Mouse (Mus musculus) gastrocnemius, adult 18-20 months (tissue): ENCODE data around the gene Entpd2. TPM values are rescaled to one million over a fixed set of nuclear protein-coding genes. Genes with fewer than 3 reads are reported as not detected.
A peak's percentile ranks its signal among the peaks of the same experiment; 100 is the strongest.

ENCODE experiments used
- DNase-seq: peaks from one replicate; pipeline ENCODE4 v3.0.0; 2021; ENCODE audit warnings: low spot score
- long read RNA-seq, 2 experiments: library from polyadenylated mRNA; stranded (forward); transcript quantifications; one replicate each; pipeline ENCODE4 v2.0.0; 2021
- total RNA-seq, 2 experiments: library from RNA; stranded (reverse); gene quantifications; 2 replicates each; pipeline ENCODE4 v1.2.3; 2021

Gene Entpd2
- total RNA-seq = 1 to 10 TPM; 6.2 to 8.3 TPM
- long read RNA-seq, experiment 1, transcript Entpd2-201 (9 exons, 1,935 nt) = major isoform, 11 of 15 reads
- long read RNA-seq, experiment 1, partial matches to known transcripts = 0 of 15 reads
- long read RNA-seq, experiment 1, other reads (novel, unspliced or antisense) = 4 of 15 reads
- long read RNA-seq, experiment 2, transcript Entpd2-201 (9 exons, 1,935 nt) = major isoform, 6 of 8 reads
- long read RNA-seq, experiment 2, partial matches to known transcripts = 0 of 8 reads
- long read RNA-seq, experiment 2, other reads (novel, unspliced or antisense) = 2 of 8 reads

DNA sequence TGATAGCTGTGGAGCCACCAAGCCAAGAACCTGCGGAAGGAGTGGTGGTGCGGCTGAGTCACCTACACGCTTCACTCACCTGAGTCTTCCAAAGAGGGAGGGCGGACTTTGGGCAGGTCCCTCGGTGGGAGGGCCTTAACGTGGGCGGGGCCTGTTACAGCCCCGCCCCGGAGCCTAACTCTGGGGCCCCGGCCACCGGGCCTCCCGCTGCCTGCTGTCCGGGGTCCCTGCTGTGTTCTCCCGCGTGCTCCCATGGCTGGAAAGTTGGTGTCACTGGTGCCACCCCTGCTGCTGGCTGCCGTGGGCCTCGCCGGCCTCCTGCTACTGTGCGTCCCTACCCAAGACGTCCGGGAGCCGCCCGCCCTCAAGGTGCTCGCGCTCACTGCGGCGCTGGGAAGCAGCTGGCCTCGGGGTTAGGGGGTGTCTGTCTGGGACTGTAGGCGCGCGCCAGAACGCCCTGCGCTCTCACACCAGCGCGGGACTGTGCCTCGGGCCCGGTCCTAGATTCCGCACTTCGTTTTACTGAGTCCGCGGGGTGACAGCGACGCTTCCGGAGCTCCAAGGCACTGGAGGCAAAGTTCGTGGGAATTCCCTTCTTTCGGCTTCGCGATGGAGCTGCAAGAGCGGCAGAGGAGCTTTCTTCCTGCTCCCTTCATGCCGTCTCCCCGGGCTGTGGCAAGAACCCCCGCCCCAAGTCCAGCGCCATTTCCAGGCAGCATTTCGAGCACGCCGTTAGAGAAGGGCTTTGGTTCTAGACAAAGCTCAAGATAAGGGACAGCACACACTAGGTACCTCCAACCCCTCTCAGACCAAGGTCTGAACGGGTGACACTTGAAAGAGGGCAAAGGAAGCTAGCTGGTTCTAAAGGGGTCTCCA lies at the start of gene Entpd2:
Gene Entpd2, plus strand, starts transcription at position 154 of the 876 bp plus-strand sequence.
- DNase-seq = peak; percentile 39

DNA sequence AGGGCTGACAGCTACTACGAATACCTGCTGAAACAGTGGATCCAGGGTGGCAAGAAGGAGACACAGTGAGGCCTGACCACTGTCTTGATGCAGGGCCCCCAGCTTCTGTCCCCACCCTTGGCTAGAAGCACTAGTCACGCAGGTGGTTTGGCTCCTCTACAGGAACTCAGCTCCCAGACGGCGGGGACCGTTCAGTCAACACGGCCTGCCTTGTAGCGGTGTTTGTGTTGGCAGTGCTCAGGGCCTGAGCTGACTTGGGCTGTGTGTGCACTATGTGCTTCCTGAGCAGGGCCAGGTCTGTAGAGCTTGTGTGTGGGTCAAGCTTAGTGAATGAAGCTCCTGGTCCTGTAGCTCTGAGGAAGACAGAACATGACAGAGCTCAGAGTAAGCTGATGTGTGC lies 47.5 kb upstream of the Entpd2 start:
- DNase-seq = no peak

DNA sequence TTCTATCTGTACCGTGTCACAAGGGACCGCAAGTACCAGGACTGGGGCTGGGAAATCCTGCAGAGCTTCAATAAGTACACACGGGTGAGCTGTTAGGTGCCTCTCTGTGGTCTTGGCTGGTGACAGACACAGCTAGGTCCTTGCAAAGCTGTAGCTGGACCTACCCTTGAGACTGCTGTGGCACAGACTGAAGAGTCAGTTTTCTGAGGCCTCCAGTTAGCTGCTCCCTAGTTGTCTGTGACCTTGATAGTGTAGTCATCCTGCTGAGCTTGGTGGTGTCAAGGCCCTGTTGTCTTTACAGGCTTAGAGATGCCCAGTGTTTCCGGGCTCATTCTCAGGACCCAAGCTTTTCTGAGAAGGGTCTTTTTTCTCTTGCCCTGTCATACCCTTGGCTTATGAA lies 46.2 kb upstream of the Entpd2 start:
- no peak for DNase-seq

DNA sequence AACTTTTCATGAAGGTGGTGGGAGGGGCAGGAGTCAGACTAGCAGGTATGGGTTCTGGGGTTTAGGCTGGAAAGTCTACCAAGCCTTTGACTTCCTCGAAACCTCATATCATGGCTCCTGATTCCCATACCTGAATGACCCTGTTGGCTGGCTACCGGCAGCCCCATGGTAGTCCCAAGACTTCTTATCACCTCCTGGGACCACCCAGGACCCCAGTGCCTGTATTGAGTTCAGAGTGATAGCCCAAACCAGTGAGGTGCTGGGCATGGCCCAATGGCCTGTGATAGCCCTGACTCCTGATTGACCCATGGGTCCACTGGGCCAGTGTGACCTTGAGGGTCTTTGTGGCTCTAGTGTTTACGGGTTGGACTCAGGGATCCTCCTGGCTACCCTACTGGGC lies 45.0 kb upstream of the Entpd2 start:
- DNase-seq = no peak

DNA sequence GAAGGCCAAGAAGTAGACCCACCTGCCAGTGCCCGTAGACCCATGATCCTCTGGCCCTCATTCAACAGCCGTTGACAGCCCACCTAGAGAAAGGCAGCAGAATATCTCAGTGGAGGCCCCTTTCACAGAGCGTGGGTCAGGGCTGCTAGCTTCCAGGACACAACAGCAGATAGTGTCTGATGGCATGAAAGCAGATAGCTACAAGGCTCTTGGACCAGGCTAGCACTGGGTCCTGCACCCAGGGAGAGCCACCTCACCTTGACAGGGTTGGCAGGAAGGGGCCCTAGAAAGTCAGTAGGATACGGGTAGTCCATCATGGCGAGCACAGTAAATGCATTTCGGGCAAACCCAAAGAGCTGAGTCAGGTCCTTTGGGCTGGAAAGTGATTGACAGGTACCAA lies 41.5 kb upstream of the Entpd2 start:
- no peak for DNase-seq

DNA sequence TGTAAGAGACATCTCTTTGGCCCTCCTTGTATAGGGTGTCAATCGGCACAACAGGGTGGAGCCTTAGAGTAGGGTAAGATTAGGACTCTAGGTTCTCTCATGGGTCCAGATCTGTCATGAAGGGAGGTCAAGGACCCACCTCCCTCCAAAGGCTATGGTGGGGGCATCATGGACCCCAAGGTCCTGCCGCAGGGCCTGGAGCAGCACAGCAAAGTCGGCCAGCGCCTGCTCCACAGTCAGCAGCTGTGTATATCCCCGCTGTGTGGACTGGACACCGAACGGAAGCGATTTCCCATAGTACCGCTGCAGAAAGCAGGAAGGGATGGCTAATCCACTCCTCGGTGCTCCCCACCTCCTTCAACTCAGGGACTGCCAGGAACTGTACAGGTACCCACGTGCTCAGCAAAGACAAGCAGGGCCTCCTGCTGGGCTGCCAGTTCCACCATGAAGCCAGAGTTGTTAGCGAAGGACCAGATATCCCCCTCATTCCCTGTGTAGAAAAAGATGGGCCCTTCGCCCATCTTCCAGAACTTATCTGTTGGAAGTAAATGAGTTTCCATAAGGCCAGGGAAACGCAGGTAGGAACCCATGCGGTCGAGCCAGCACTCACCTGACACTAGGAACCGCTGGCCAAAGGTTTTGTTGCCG lies 40.1 kb upstream of the Entpd2 start:
- DNase-seq = no peak

DNA sequence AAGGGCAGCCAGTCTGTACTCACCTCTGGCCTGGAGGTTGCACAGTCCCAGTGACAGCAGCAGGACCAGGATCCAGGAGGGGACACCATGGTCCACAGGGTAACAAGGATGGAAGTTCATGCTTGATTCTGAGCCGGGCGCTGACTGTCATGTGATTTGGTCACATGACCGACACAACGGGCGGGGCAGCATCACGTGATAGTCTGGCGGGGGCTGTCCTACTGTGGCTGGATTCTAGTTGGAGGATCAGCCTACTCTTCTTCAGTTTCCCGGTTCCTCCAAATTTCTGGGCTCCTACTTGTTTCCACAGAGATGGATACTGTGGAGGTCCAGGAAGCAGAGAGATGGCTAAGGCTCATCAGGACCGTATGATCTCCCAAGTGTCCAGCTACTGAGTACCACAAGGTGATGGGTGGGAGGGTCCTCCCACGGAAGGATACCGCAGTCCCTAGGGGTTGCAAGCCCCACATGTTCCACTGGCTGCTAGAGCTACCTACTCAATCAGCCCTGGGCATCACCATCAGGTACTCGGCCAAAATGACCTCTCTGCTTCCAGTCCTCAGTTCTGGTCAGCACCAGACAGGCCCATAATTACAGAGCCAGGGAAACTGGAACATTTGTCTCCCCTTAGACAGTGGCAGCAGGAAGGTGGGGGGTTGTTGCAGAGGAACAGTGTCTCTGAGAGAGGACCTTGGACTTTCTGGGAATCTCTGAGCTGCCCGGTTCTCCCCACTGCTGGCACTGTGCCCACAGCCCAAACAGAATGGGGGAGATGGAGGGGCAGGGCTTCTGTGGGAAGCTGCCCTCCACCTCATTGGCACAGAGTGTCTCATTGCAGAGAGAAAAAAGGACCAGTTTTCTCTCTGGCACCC lies 39.2 kb upstream of the Entpd2 start, which contains the start of gene Dpp7:
Gene Dpp7, minus strand, starts transcription at position 152 of the 872 bp plus-strand sequence.
- peak; percentile 89 for DNase-seq

DNA sequence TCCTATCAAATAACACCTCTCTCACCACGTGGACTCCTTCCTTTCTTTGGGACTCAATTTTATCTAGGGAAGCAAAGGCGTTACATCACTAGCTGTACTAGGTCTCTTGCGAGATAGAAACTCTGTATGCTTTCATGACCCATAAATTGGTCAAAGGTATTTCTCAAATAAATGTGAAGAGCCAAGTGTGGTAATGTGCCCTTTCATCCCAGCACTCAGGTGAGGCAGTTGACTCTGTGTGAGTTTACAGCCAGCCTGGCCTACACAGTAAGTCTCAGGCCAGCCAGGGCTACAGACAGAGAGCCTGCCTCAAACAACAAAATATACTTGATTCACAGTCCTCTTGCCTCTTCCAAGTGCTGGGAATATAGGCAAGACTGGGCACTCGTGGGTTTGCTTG lies 35.8 kb upstream of the Entpd2 start:
- no peak for DNase-seq

DNA sequence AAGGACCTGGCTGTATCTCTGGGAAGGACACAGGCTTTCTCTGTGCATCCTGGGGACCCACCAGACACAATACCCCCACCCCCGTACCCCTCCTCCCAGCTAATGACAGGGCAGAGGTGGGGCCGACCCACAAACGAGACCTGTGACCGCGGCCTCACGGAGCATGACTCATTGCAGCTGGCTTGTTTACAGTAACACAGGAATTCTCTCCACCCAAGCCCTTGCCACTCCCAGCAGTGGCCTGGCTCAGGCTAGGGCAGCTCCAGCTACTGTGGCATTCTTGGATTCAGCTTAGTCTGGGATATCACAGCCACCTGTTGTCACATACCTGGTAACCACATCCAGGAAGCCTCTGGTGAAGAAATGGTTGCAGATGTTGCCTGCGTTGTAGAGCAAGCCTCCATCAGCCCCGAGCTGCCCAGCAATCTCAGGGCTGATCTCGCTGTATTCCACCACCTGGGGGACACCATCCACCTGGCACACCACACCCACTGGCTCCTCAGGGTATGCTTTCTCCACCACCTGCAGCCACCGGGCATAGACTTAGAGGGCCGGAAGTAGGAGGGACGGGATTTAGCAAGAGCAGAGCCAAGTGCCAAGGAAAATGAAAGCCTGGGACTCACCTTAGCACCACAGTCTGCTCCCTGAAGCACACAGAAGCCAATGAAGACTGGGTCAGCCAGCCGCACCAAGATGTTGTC lies 32.0 kb upstream of the Entpd2 start:
- DNase-seq = no peak

DNA sequence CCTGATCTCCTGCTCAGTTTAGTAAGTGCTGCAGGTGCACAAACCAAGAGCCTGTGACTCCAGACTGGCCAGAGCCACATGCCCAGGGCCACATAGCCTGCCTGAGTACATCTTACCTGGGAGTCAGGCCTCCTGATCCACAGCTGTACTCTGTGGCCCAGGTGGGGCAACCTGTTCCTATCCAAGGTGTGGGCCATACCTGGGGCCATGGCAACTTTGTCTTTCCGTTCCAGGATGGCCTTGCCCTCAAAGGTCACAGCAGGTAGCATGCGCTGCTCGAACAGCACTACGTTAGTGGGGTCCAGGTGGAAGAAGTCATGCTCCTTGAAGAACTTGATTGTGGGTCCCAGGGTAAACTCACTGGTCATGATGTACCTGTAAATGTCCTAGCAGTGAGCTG lies 31.4 kb upstream of the Entpd2 start:
- no peak for DNase-seq

DNA sequence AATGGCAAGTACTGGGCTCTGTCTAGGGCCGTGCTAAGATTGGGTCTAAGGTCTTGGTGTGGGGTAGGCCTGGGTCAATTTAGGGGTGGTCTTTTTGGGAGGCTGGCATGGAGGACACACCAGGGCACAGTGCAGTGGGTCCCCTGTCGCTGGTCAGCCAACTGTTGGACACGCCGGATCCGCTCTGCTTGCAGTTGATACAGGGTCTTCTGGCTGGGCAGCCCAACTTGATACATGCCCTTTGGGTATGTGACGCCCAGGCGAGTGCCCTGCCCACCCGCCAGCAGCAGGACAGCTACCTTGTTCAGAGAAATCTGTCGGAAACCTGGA lies 30.9 kb upstream of the Entpd2 start:
- no peak for DNase-seq

DNA sequence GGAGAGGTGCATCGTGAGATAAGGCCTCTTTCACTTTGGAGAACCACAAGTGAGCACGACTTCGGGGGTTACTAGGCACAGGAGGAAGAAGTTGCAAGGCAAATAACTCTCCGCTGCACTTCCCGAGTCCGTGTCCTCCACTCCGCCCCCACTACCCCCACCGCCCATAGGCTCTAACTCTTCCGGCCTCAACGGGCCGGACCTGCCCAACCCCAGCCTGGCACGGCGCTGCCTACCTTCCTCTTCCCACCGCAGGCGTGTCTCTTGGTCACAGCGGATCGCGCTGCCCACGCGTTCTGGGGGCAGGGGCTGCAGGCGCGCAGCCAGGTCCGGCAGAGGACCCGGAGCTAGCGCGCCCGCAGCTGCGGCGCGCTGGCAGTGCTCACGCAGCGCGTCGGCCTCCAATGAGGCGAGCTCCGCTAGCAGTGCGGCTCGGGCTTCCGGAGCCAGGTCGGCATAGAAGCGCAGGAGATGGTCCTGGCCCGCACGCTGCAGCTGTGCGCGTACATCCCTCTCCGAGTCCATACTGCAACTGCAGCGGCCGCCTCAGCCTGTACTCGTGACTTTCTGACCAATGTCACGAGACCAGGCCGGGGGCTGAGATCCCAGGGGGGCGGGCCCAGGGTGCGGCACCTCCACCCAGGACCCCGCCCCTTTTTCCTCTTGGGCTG lies 30.4 kb upstream of the Entpd2 start, which contains the start of gene Uap1l1:
Gene Uap1l1, minus strand, starts transcription at position 592 of the 671 bp plus-strand sequence.
- peak; percentile 80 for DNase-seq

DNA sequence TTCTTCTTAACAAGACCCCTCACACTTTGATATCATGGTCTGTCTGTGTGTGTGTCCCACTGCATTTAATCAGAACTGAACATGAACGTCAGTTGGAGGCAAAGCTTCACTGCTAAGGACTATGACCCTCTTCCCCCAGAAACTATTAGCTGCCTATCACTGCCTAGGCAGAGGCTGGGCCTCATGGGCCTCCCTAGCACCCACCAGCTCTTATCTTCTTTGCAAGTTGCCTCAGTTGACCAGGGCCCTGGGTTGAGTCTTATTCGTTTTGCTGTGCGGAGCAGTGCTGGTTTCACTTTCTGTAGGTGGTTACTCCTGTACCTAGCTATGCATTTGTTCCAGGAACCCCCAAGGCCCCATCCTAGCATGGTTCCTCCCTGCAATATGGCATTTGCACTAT lies 25.7 kb upstream of the Entpd2 start:
- no peak for DNase-seq

DNA sequence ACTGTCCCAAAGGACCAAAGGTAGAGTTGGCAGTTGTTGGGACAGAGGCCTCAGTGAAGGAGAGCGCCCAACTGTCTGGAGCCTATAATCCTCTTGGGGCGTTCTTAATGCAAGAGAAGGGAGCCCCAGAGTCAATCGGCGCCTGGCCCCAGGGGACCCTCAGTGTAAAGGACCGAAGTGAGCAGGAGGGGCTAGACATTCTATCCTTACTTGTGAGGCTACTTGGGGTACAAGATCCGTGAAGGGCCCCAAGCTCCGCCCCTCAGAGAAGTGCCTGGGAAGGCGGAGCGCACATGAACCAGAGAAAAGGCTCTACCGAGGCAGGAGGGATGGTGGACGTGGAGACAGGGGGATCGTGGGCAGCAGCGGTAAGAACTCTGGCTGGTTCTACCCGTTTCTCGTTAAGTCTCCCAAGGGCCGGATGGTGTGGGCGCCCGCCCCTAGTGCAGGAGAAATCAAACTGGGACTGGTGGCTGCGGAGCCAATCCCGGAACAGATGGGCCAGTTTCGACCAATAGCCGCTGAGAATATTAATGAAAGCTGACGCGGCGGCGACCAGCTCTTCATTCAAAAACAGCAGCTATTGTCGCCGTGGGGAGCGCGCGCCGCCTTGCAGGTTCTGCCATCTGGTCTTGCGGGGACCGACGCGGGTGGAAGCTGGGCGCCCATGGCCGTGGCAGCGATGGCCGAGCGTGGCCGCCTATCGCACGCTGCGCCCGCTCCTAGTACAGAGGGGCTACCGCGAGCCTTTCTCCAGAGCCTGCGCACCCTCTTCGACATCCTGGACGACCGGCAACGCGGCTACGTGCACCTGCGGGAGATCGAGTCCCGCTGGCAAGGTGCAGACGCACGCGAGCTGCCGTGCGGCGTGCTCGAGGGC lies 23.7 kb upstream of the Entpd2 start, which contains the start of gene Sapcd2:
Gene Sapcd2, plus strand, starts transcription at position 558 of the 880 bp plus-strand sequence.
- DNase-seq = peak; percentile 82

DNA sequence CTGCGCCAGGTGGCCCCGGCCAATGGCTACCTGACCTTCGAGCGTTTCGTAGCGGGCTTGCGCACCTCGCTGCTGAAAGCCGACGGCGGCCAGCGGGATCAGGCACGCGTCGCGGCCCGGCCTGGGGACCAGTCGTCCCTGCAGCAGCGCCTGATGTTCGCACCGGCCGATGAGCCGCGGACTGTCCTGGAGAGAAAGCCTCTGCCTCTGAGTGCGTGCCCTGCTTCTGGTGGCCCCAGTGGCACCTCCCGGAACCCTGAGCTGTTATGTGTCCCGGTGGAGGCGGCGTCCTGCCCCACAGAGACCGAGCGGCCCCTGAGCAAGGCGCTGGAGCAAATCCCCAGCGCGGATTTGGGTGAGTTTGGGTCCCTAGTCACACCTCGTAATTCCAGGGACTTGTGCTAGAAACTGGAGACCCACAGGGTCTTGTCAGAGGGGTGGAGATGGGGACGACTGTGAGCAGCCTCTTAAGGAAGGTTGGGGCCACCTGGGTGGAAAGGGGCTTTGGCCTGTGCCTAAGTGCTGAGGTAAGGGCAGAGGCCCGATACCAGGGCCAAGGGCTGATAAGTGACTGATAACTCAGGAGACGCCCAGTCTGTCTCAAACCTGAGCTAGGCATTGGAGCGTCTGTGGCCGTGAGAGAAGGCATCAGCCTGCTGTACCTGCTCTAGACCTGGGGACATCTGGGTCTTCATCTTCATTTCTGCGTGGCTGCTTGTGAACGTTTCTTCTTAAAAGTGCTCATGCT lies 22.9 kb upstream of the Entpd2 start:
- no peak for DNase-seq

DNA sequence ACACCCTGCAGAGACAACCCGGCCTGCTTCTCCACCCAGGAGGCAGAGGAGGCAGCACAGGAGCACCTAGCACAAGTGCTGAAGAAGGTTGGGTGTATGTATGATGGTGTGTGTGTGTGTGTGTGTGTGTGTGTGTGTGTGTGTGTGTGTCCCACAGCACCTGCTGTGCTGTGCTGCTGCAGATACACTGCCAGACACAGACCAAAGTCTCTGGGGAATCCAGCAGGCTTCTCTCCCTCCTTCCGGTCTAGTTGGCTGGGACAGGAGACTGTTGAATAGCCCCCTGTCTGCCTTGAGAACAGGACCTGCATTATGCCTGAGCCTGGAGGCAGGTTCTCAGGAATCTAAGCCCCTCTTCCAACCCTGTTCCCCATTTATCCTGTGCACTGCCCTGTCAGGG lies 22.2 kb upstream of the Entpd2 start:
- no peak for DNase-seq

DNA sequence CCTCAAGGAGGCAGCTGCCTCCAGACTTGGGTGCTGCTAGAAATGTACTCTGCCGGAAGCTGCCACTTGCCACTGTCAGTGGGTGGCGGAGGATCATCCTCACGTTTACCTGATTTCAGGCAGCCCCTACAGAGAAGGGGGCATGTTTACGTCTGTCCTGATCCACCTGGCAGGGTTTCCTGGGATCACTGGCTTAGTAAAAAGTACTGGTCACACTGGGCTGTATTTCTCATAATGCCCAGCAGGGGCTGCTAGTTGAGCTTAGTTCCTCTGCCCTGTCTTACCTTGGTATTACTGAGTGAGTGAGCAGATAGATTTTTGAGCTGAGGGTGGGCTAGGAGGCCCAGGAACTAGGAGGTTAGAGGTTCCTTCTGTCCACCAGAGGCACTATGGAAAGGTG lies 19.1 kb upstream of the Entpd2 start:
- peak; percentile 65 for DNase-seq

DNA sequence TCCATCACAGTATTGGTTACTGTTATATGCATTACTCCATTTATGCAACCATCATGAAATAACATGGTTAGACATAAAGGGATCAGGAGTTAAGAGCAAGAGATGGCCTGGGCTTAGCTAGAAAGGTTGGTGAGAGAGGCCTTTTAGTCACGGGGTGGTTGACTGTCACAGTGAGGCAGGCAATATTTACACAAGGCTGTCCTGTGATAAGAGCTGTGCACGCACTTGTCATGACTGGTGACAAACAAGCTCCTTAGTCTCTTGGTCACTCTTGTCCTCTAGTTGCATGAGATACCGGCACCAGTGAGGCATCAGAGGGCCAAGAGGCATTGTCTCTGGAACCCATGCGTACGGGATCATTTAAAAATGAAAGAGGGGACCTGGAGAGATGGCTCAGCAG lies 11.2 kb upstream of the Entpd2 start:
- no peak for DNase-seq
